Mouse (Mus musculus) stomach, postnatal 0 days (tissue): Measurements from ENCODE around the gene Ccdc88b.

ENCODE experiments used
- CTCF ChIP-seq: IDR thresholded peaks from 2 replicates; pipeline ENCODE4 v1.5.1; 2016; ENCODE audit warnings: antibody characterized with exemption, low read depth, mild to moderate bottlenecking, moderate library complexity
- EP300 ChIP-seq: optimal IDR thresholded peaks from 2 replicates; pipeline ENCODE3; 2016; ENCODE audit warnings: antibody characterized with exemption

- TF ChIP-seq EP300 (no peak), CTCF (no peak)
Measured at GRCm38 (mm10) chr19:6906199-6906598, 48.2 kb upstream of the Ccdc88b start.
